Mouse (Mus musculus): Measurements from ENCODE around the gene Pax8. TPM values are rescaled to one million over a fixed set of nuclear protein-coding genes. Genes with fewer than 3 reads are reported as not detected.

The Pax8 gene
- total RNA-seq (2023), result not detected

GRCm38 (mm10) chr2:24475420-24475819, at the start of gene Pax8:
Pax8 (minus strand) TSS chr2:24475599.

Other genes starting within 250 kb of the Pax8 start
- not detected for gene Il1f5, start 198.6 kb downstream of the Pax8 start, total RNA-seq (2023)
- gene Il1f10, start 184.4 kb downstream of the Pax8 start, total RNA-seq (2023), result not detected
- not detected for gene Il1rn, start 138.7 kb downstream of the Pax8 start, total RNA-seq (2023)
- gene Psd4, start 108.0 kb downstream of the Pax8 start, total RNA-seq (2023), result 100 to 1,000 TPM; 209 to 218 TPM